Mouse (Mus musculus): ENCODE results near the gene Afap1l2. TPM values are rescaled to one million over a fixed set of nuclear protein-coding genes. Genes with fewer than 3 reads are reported as not detected.

Gene Afap1l2
- total RNA-seq, 2 experiments from 2014 or later, result 2.3 to 3.8 TPM

DNA sequence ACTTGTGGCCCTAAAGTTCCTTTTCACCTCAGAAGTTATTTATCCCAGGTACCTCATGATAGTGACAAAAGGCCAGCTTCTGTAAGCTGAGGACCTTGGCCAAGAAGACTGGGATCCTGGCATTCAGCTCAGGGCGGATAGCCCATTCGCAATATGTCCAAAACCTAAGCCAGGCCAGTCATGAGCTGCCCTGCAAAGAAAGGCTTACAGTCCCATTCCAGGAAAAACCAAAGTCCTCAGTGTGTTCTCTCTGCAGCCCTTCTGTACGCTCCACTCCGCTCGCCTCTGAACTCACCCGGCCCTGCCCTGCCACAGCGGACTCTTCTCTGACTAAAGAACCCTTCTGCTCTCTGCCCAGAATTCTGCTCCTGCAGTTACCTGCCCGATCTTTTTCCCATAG, 71.8 kb downstream of the Afap1l2 start:
- DNase-seq, result no peak

DNA sequence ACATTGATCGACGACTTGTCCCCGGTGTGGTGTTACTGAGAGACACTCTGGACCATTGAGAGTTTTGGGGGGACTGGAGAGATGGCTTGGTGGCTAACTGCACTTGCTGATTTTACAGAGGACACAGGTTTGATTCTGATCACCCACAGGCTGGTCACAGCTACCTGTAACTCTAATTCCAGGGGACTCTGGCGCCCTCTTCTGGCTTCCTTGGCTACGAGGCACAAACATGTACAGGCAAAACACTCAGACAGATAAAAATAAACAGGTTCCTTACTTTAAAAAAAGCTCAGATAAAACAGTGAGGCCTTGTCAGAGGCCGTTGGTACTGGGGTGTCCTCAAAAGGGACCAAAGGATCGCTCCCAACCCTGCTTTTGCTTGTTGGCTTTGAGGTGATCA, 72.3 kb downstream of the Afap1l2 start:
- DNase-seq, result no peak

DNA sequence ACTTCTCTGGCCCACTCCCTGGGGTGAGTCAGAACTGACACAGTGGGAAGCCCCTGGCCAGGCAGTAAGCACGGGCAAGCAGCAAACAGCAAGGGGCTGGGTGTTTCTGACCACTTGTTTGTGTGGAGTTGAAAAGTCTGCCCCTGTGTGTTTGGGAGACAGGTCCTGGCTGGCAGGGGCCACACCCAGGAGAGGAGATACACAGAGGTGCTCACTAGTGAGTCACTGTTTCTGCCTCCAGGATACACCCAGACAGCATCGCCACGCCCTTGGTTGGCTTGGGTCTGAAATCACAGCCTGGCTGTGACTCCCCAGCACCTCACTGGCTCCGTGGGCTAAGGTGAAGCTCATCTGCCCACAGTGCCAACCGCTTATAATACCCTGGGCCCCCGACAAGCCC, 72.9 kb downstream of the Afap1l2 start:
- no peak for DNase-seq

DNA sequence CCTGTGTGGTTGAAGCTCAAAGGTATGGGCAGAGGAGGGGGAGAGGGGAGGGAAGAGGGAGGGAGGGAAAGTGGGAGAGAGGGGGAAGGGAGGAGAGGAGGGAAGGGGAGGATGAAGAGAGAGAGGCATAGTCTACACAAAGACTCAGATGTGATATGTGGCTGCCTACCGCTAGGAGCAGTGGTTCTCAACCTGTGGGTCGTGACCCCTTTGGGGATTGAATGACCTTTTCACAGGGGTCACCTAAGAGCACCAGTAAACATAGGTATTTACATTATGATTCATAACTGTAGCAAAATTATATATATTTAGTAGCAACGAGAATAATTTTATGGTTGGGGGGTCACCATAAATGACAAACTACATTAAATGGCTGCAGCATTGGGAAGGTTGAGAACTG, 74.2 kb downstream of the Afap1l2 start:
- DNase-seq, result no peak

DNA sequence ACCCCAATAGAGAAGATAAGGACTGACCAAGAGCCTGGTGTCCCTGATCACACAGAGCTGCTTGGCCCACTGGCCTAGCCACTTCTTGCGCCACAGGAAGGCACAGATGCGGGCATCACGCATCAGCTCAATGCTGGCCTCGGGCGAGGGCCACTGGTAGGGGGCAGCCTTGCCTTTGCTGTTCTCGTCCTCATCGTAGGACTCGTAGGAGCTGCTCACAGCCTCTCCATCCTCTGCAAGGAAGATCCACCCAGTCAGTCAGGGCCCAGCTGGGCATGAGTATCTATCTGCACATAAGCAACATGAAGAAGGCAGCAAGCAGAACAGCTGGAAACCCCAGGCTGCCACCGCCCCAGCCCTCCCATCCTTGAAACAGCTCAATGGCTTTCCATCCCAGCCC, 78.0 kb downstream of the Afap1l2 start:
- no peak for DNase-seq

DNA sequence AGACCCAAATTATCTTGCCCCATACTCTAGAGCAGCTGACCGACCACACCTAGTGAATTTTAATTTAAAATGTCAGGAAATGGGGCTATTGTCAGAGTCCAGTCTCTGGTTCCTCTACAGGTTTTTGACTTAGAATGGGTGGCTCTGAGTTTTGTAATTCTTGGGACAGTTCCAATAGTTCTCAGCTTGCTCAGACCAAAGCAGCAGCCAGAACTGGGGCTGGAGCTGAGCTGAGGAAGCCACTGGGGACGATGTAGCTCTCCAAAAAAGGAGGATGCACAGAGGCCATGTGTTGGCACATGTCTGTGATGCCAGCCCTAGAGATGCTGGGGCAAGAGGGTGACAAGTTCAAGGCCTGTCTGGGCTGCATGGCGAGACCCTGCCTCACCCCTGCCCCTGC, 78.6 kb downstream of the Afap1l2 start:
- no peak for DNase-seq

DNA sequence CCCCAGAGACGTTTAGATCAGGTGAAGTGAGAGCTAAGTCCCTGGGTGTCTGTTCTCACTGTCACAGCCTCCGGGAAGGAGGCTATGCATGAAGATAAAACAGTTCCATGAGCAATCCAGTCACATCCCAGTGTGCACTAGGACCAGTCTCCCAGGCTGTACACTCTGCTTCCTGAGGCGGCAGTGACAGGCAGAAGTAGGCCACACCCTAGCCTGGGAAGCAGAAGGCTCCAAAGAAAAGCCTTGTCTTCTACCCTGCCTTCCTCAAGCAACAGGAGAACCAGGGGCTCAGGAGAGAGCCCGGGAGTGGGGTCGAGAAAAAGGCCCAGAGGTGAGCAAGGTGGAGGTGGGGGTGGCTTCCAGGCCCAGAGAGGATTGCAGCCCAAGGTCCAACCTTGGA, 86.3 kb downstream of the Afap1l2 start:
- DNase-seq, result no peak

DNA sequence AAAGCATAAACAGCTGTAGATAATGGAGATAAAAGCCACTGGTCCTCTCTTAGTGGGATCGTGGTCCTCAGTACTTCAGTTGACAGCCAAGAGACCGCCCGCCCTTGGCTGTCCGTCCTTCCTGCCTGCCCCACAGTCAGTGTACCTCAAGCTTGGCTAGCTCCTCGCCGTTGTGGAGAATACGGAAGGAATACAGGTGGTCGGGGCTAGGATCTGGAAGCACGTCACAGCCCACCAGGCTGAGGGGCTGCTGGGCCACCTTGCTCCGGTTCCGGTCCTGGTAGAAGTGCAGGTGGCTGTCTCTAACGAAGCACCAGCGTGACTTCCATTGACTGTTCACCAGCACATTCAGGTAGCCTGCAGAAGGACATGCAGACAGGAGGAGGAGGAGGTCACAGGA, 87.8 kb downstream of the Afap1l2 start:
- no peak for DNase-seq

DNA sequence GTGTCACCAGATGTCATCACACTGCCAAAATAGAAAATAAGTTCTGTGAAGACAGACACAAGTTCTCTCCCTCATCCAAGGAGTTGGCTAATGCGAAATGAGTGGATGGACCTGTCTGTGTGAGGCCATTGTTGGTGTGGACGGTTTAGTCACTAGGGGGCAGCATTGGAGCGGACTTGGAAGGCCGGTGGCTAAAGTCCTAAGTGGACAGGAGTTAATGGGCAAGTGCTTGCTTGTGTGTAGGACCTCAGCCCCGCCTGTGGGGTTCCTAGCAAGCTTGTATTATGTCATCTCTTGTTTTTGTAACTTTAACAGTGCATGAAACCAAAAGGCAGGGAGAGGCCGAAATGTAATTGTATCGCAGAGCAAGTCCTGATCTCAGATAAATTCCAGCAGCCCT, 88.4 kb downstream of the Afap1l2 start:
- peak; percentile 71 for DNase-seq

DNA sequence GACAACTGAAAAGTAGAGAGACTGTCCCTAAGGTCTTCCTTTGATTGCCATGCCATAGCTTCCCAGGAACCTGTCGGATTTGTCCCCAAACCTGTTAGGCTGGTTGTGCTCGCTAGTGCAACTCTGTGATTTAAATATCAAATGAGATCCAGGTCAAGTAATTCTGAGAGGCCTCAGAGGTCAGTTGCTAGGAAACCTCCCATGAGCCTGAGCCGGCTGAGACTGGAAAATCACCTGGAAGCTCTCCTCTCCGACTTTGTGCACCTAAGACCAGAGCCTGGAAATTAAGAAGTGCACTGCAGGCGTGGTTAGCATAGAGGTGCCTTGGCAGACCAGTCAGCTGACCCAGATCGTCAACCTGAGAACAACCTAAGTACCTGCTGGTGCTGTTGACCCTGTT, 92.9 kb downstream of the Afap1l2 start:
- DNase-seq, result no peak

DNA sequence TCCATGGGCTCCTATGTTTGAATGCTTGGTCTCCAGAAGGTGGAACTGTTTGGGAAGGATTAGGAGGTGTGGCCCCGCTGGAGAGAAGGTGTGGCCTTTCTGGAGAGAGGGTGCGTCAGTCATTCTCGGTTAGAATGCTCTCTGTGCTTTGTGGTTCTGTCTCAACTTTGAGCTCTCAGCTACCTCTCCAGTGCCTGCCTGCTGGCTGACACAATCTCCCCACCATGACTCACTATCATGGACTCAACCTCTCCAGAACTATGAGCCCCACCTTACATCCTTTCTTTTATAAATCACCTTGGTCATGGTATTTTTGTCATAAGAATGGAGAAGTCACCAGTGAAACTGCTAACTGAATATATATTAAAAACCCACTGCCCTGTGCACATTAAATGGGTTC, 93.4 kb downstream of the Afap1l2 start:
- no peak for DNase-seq

DNA sequence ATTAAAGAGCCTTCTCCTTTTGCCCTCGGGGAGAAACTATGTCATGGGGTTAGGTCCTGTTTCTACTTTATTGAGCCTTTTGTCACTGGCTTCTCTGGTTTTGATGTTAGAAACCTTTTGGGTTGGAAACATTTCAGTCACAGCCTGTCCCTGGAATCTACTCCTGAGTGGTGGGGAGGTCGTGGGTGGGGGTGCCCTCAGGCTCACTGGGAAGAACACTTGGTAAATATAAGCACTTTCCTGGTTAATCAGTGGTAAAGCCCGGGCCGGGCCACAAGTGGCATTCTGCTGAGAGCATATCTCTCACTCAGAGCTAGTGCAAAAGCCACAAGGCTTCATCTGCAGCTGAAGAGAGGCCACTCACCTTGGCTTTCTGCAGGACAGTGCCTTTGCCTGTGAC, 94.3 kb downstream of the Afap1l2 start:
- DNase-seq, result no peak

DNA sequence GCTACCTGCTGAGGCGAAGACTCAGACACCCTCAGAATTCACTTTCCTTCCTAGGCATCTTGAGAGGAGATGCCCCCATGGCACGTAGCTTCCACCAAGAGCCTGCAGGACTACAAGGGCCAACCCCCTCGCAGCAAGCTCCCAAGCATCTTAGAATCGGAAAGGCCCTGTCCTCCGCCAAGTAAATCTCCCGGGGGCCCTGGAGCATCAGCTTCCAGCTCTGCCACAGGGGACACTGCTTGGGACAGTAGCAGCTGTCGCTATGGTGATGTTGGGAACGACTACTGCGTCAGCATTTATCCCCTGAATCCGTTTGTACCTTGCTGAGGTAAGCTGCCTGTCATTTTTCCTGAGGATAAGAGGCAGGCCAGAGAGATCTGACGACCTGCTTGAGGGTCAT, 97.5 kb downstream of the Afap1l2 start:
- DNase-seq, result no peak

DNA sequence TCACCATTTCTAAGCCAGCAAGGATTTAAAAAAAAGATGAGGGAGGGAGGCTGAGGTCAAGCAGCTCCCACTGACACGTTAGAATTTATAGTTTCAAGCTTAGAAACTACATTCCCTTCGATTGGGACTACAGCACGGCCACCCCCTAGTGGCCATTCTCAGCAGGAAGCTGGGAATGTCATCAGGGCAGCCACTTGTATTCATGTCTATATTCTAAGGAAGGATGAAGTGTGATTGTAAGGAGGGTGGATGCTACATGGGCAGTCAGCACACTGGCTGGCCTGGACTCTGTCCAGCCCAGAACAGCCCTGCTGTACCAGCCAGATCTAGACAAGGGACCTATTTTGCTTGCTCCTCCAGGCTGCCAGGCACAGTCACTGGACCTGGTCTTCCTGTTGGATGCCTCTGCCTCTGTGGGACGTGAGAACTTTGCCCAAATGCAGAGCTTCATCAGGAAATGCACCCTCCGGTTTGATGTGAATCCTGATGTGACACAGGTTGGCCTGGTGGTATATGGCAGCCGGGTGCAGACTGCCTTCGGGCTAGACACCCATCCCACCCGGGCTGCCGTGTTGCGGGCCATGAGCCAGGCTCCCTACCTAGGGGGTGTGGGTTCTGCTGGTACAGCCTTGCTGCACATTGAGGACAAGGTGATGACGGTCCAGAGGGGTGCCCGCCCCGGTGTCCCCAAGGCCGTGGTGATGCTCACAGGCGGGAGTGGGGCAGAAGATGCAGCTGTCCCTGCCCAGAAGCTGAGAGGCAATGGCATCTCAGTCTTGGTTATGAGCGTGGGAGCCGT, 99.4 kb downstream of the Afap1l2 start:
- DNase-seq, result no peak

DNA sequence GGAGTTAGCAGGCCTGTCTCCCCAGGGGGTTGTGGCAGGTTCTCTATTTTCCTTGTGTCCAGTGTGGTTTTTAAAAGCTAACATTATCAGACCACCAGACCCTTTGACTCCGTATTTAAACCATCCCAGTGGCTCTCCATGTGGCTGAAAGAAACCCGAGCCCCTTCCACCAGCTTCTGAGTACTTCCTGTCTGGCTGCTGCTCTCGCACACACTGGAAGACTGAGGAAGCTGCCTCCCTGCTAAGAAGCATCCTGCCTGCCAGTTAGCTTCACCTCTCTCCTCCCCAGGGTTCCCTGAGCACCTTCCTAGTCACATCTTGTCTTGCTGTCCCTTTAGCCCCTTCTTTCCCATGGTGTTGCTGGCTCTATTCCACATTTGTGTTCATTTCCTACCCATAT, 100.2 kb downstream of the Afap1l2 start:
- DNase-seq, result no peak

DNA sequence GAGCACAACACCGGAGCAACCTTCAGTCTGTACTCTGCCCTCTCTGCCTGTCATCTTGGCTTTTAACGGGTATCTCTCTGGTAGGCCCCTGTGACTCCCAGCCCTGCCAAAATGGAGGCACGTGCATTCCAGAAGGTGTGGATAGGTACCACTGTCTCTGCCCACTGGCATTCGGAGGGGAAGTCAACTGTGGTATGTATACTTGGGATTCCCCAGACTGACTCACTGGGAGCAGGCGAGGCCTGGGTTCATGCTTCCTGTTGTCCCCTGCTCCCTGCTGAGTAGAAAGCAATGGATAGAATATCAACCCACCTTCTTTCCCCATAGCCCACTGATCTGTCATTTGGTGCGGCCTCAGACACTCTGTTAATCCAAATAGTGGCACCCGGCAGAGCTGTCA, 102.6 kb downstream of the Afap1l2 start:
- no peak for DNase-seq

DNA sequence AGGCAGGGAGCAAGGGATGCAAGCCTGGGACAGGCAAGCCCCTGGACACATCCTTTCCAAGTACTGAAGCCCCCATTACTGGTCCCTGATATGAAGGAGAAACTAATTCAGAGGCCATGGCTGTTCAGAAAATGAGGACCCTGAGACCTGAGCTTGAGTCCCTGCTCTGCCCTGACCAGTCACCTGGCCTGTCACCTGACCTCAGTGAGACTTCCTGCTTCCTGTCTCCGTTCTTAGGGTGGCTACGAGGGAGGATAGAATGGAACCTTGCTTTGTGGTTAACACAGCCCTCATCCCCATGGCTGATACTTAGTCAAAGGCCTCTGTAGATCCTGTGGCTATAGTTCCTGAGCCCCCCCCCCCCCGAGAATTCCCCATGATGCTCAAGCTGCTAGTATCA, 103.9 kb downstream of the Afap1l2 start:
- no peak for DNase-seq

DNA sequence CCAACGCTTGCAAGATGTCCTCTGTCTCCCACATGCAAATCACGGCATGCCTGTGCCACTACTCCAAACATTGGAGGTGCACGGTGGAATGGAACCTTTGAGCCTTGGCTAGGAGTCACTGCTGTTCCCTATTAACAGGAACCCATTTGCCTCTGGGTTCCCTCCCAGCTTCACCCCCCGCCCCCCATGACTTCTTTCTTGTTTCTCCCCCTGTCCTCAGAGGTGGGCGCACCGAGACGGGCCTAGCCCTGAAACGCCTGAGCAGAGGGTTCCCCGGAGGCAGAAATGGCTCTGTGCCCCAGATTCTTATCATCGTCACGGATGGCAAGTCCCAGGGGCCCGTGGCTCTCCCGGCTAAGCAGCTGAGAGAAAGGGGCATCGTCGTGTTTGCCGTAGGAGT, 110.4 kb downstream of the Afap1l2 start:
- no peak for DNase-seq

DNA sequence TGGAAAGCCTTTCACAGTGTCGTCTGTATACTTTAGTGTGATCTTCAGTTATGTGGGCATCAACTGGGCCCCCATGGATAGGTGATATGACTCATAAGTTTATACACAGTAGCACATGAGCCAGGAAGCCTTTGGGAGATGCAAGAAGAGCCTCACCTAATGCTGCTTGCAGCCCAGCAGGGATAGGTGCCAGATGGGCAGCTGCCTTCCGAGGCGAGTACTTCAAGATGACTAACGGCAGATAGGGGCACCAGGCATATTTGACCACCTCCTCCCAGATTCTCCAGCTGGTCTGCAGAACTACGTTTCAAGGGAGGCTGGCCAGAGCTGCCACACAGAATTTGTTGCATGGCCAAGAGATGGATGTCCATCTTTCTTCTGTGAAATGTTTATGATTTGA, 114.7 kb downstream of the Afap1l2 start:
- no peak for DNase-seq

DNA sequence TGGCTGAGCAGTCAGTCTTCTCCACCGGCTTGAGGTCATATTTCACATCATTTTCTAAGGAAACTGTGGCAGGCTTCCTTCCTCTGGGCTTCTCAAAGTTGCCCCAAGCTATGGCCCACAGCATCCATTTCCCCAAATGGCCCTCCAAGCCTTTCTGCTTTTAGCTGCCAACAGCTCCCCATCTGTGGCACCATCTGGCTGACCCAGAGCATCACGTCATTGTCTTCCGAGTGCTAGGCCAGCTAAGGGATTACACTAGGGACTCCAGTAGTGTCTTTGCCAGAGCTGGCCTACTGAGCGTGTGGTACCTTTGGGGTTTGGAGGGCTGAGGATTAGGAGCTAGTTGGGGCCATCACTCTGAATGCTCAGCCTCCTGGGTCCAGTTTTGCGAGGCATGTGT, 115.4 kb downstream of the Afap1l2 start:
- no peak for DNase-seq

DNA sequence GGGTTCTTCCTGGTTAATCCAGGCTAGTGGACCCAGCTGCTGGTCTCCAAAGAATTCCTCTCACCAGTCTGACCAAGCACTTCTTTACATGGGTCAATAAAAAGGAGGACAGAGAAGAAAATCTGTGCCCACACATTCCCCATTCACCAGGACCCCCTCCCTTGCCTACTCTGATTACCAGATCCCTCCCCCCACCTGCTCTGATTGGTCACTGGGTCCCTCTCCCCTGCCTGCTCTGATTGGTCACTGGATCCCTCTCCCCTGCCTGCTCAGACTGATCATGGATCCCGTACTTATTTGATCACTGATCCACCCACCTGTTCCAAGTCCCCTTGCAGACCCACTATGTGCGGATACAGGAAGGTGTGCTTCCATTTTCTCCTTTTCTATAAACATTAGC, 116.6 kb downstream of the Afap1l2 start:
- DNase-seq, result no peak

DNA sequence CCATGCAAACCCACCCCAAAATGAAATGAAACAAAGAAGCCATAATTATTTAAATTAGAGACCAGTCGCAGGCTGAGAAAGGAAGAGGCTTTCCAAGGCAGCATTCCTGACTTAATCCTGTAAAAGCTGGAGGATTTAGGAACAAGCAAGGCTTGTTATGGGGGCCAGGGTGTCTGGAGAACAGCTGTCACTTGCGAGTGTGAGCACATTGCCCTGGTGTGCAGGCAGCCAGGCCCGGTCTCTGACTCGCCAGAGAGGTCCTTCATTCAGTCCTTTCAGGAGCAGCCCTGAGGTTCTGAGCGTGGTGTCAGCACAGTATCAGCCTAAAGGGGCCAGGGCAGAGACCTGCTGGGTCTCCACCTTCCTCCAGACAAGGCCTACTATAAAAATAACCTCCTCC, 119.4 kb downstream of the Afap1l2 start:
- DNase-seq, result no peak

DNA sequence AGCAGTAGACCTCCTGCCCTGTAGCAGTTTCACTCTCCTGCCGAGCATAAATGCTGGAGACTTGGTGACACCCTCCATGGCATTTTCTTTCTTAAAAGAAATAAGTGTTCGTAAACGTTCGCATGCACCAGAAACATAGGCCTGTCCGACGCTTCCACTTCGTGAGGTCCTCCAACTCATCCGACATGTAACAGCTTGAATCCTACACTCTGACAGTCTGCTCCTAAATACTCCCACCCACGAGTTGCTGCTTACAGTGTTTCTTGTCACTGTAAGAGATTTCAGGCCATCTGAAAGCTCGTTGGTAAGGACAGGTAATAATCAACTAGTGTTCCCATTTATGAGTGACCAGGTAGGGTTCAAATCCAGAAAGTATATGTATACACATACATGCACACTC, 120.1 kb downstream of the Afap1l2 start:
- DNase-seq, result no peak

DNA sequence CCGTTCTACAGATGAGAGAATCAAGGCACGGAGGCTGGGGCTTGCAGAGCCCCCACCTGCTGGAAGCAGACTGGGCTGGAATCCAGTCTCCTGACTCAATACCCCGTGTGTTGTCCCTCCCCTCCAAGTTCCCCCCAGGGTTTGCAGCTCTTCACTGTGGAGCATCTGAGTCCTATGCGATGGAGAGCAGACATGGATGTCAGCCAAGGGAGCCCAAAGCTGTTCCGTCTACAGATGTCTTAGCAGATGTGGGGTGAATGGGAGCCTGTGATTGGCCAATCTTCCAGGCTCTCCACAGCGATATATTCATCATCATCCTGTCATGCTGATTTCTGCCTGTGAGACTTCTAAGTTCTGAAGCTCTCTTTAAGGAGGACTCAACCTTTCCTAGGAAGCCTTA, 130.7 kb downstream of the Afap1l2 start:
- DNase-seq, result no peak
